Mouse (Mus musculus) limb, embryonic 15.5 days (tissue): ENCODE data around the gene Slc24a2. TPM values are rescaled to one million over a fixed set of nuclear protein-coding genes. Genes with fewer than 3 reads are reported as not detected.

Experiments
- ATAC-seq: fragments of 200-750 bp; cut with Nextera tagmentation; 2 replicates; pipeline ENCODE4 v1.8.0; 2017; ENCODE audit warnings: low read depth, moderate TSS enrichment; ENCODE audit not compliant: insufficient number of reproducible peaks, low FRiP score, low TSS enrichment
- H3K27ac ChIP-seq: fragments of 300-500 bp; sonication (generic); 2 replicates; pipeline ENCODE4 v1.5.1; 2015; ENCODE audit warnings: moderate library complexity, mild to moderate bottlenecking, inconsistent platforms
- H3K27me3 ChIP-seq: fragments of 300-500 bp; sonication (generic); 2 replicates; pipeline ENCODE4 v1.6.1; 2015; ENCODE audit warnings: inconsistent platforms
- H3K36me3 ChIP-seq: fragments of 300-500 bp; sonication (generic); 2 replicates; pipeline ENCODE4 v1.6.1; 2015; ENCODE audit warnings: inconsistent platforms
- H3K4me1 ChIP-seq: fragments of 300-500 bp; sonication (generic); 2 replicates; pipeline ENCODE4 v1.6.1; 2015; ENCODE audit warnings: inconsistent platforms
- H3K4me2 ChIP-seq: fragments of 300-500 bp; sonication (generic); 2 replicates; pipeline ENCODE4 v1.6.1; 2015; ENCODE audit warnings: mild to moderate bottlenecking, inconsistent platforms
- H3K4me3 ChIP-seq: fragments of 300-500 bp; sonication (generic); 2 replicates; pipeline ENCODE4 v1.5.1; 2015; ENCODE audit warnings: mild to moderate bottlenecking, inconsistent platforms
- H3K9ac ChIP-seq: fragments of 300-500 bp; sonication (generic); 2 replicates; pipeline ENCODE4 v1.6.1; 2015; ENCODE audit warnings: inconsistent platforms
- H3K9me3 ChIP-seq: fragments of 300-500 bp; sonication (generic); 2 replicates; pipeline ENCODE4 v1.6.1; 2016; ENCODE audit warnings: inconsistent platforms
- WGBS: fragments of 180-500 bp; shearing (Covaris S2); methylation state at CpG from one replicate; pipeline ENCODE4 v1.1.7; 2015; 5-methylcytosine and 5-hydroxymethylcytosine counted together
- polyA plus RNA-seq: library from polyadenylated mRNA; unstranded; fragments of >200 nt; fragmentation: Nextera tagmentation; extraction: Ambion mirVana; gene quantifications from 2 replicates; pipeline ENCODE4 v1.2.1, GENCODE M21; 2015

Gene Slc24a2
- 0.40 and 0.81 TPM in 2 replicates for polyA plus RNA-seq

- Histone ChIP-seq H3K4me3 (peak within 1 kb of the TSS; percentile 53), H3K27me3 (peaks cover 22% of the 10 kb centered on the region), H3K36me3 (no peaks in the 10 kb centered on the region), H3K9ac (peak within 1 kb of the TSS; percentile 34; the same call in 1 of the 2 replicates), H3K27ac (no peak within 1 kb of the TSS), H3K4me1 (peaks cover 13% of the 10 kb centered on the region), H3K4me2 (peak within 1 kb of the TSS; percentile 97), H3K9me3 (no peaks in the 10 kb centered on the region)
- under 1% methylated on average over 50 of the region's 62 CpGs for WGBS
- ATAC-seq, result peak; percentile 74
Observed at GRCm38 (mm10) chr4:87229960-87230551, at the start of gene Slc24a2. Gene Slc24a2 (minus strand): TSS chr4:87230477.

GRCm38 (mm10) chr4:87274825-87275224 is 44.5 kb upstream of the Slc24a2 start:
- Histone ChIP-seq H3K27me3 (no peaks in the 10 kb centered on the region), H3K27ac (no peak overlapping the region), H3K9me3 (no peaks in the 10 kb centered on the region), H3K4me1 (no peaks in the 10 kb centered on the region), H3K36me3 (no peaks in the 10 kb centered on the region), H3K4me3 (no peak overlapping the region), H3K9ac (no peak overlapping the region), H3K4me2 (no peak overlapping the region)
- 42% methylated on average over 1 of the region's 1 CpGs for WGBS
- ATAC-seq, result no peak

- H3K9me3 ChIP-seq, result no peaks in the 10 kb centered on the region
- no peak for ATAC-seq
- H3K4me3 ChIP-seq, result no peak overlapping the region
- no peak overlapping the region for H3K9ac ChIP-seq
- no peaks in the 10 kb centered on the region for H3K4me1 ChIP-seq
- no peaks in the 10 kb centered on the region for H3K36me3 ChIP-seq
- H3K4me2 ChIP-seq, result no peak overlapping the region
- 73% methylated on average over 2 of the region's 2 CpGs for WGBS
- no peaks in the 10 kb centered on the region for H3K27me3 ChIP-seq
- H3K27ac ChIP-seq, result no peak overlapping the region
Observed at GRCm38 (mm10) chr4:87274276-87274675, 44.0 kb upstream of the Slc24a2 start.

GRCm38 (mm10) chr4:87273476-87273875 is 43.2 kb upstream of the Slc24a2 start:
- WGBS, result 94% methylated on average over 3 of the region's 3 CpGs
- no peak for ATAC-seq
- no peak overlapping the region for H3K9ac ChIP-seq

GRCm38 (mm10) chr4:87229224-87229959 is 885 bp downstream of the Slc24a2 start:
- no peak overlapping the region for H3K9ac ChIP-seq
- no peak for ATAC-seq
- H3K27ac ChIP-seq, result no peak overlapping the region
- 14% methylated on average over 14 of the region's 14 CpGs for WGBS
- H3K27me3 ChIP-seq, result peaks cover 22% of the 10 kb centered on the region
- peaks cover 13% of the 10 kb centered on the region for H3K4me1 ChIP-seq
- no peaks in the 10 kb centered on the region for H3K9me3 ChIP-seq
- peak overlapping the region; percentile 53 for H3K4me3 ChIP-seq
- H3K36me3 ChIP-seq, result no peaks in the 10 kb centered on the region
- H3K4me2 ChIP-seq, result peak overlapping the region; percentile 97

More at GRCm38 (mm10) chr4:87273476-87273875, 43.2 kb upstream of the Slc24a2 start:
- Histone ChIP-seq H3K27me3 (no peaks in the 10 kb centered on the region), H3K4me2 (no peak overlapping the region), H3K36me3 (no peaks in the 10 kb centered on the region), H3K4me3 (no peak overlapping the region), H3K9me3 (no peaks in the 10 kb centered on the region), H3K4me1 (no peaks in the 10 kb centered on the region), H3K27ac (no peak overlapping the region)

GRCm38 (mm10) chr4:87221586-87221985 is 8.7 kb downstream of the Slc24a2 start:
- WGBS, result 48% methylated on average over 2 of the region's 2 CpGs
- ATAC-seq, result no peak
- Histone ChIP-seq H3K36me3 (no peaks in the 10 kb centered on the region), H3K4me3 (no peak overlapping the region), H3K9ac (no peak overlapping the region), H3K27ac (no peak overlapping the region), H3K27me3 (no peaks in the 10 kb centered on the region), H3K9me3 (no peaks in the 10 kb centered on the region), H3K4me2 (no peak overlapping the region), H3K4me1 (no peaks in the 10 kb centered on the region)

- no peaks in the 10 kb centered on the region for H3K4me1 ChIP-seq
- no peaks in the 10 kb centered on the region for H3K9me3 ChIP-seq
- H3K27ac ChIP-seq, result no peak overlapping the region
- H3K36me3 ChIP-seq, result no peaks in the 10 kb centered on the region
- WGBS, result 71% methylated on average over 5 of the region's 5 CpGs
- no peak overlapping the region for H3K4me3 ChIP-seq
- no peak overlapping the region for H3K4me2 ChIP-seq
- H3K9ac ChIP-seq, result no peak overlapping the region
- no peaks in the 10 kb centered on the region for H3K27me3 ChIP-seq
- ATAC-seq, result no peak
Observed at GRCm38 (mm10) chr4:87218196-87218595, 12.1 kb downstream of the Slc24a2 start.

GRCm38 (mm10) chr4:87211344-87211978 is 18.8 kb downstream of the Slc24a2 start:
- H3K4me1 ChIP-seq, result no peaks in the 10 kb centered on the region
- no peak for ATAC-seq
- no peak overlapping the region for H3K4me2 ChIP-seq
- no peak overlapping the region for H3K4me3 ChIP-seq
- WGBS, result 61% methylated on average over 6 of the region's 6 CpGs
- no peaks in the 10 kb centered on the region for H3K9me3 ChIP-seq
- no peaks in the 10 kb centered on the region for H3K36me3 ChIP-seq
- no peak overlapping the region for H3K9ac ChIP-seq
- no peak overlapping the region for H3K27ac ChIP-seq
- H3K27me3 ChIP-seq, result no peaks in the 10 kb centered on the region

- no peak for ATAC-seq
- Histone ChIP-seq H3K9me3 (no peaks in the 10 kb centered on the region), H3K4me3 (no peak overlapping the region)
Observed at GRCm38 (mm10) chr4:87210533-87210932, 19.7 kb downstream of the Slc24a2 start.

GRCm38 (mm10) chr4:87202081-87202480 is 28.2 kb downstream of the Slc24a2 start:
- ATAC-seq, result no peak
- H3K9ac ChIP-seq, result no peak overlapping the region
- H3K36me3 ChIP-seq, result no peaks in the 10 kb centered on the region
- H3K27ac ChIP-seq, result no peak overlapping the region
- H3K4me1 ChIP-seq, result no peaks in the 10 kb centered on the region
- 60% methylated on average over 2 of the region's 2 CpGs for WGBS
- H3K4me3 ChIP-seq, result no peak overlapping the region
- H3K4me2 ChIP-seq, result no peak overlapping the region
- no peaks in the 10 kb centered on the region for H3K9me3 ChIP-seq
- no peaks in the 10 kb centered on the region for H3K27me3 ChIP-seq

More at GRCm38 (mm10) chr4:87210533-87210932, 19.7 kb downstream of the Slc24a2 start:
- Histone ChIP-seq H3K27me3 (no peaks in the 10 kb centered on the region), H3K4me2 (no peak overlapping the region), H3K27ac (no peak overlapping the region), H3K4me1 (no peaks in the 10 kb centered on the region), H3K9ac (no peak overlapping the region), H3K36me3 (no peaks in the 10 kb centered on the region)
- WGBS, result 74% methylated on average over 3 of the region's 3 CpGs

- H3K4me2 ChIP-seq, result no peak overlapping the region
- no peak overlapping the region for H3K27ac ChIP-seq
- H3K27me3 ChIP-seq, result no peaks in the 10 kb centered on the region
- H3K4me1 ChIP-seq, result no peaks in the 10 kb centered on the region
- H3K36me3 ChIP-seq, result no peaks in the 10 kb centered on the region
- no peaks in the 10 kb centered on the region for H3K9me3 ChIP-seq
- H3K9ac ChIP-seq, result no peak overlapping the region
- WGBS, result 76% methylated on average over 3 of the region's 3 CpGs
- no peak for ATAC-seq
- no peak overlapping the region for H3K4me3 ChIP-seq
Observed at GRCm38 (mm10) chr4:87201229-87201628, 29.0 kb downstream of the Slc24a2 start.
